Mouse (Mus musculus): ENCODE measurements around the gene Slc34a3. TPM values are rescaled to one million over a fixed set of nuclear protein-coding genes. Genes with fewer than 3 reads are reported as not detected.

The Slc34a3 gene
- polyA plus RNA-seq, 1 experiment from 2014 or later, result not detected

DNA sequence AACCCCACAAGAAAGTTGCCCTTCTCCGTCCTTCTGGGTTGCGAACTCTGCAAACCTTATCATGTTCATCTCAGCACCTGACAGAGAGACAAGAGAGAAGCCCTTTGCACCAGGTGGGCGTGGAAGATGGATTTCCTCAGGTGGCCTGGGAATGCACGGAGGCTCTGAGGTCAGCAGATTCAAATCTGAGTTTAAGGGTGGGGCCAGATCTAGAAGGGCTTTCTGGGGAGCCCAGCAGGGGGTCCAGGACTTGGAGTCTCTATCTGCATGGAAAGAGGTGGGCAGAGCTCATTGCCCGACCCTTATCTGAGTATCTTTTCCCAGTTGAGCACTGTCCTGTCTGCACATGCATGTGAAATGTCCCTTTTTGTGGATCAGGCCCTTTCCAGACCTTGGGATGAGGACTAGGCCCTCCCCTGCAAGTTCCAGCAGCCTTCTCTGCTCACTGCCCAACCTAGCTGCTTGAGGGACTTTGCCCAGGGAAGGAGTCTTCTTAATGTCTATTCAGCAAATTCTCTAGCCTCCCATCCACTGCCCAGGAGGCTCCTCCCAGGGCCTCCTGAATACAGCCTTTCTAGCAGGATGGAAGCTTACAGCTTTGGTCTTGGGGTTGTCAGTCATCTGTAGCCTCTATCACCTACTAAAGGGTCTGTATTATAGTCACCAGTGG is 522 bp upstream of the Slc34a3 start:
- no peak overlapping the region for H3K9ac ChIP-seq
- H3K27ac ChIP-seq, result no peak overlapping the region
- ATAC-seq (replicated peaks; ENCODE audit: insufficient number of reproducible peaks, insufficient read depth, low FRiP score, low read depth), result no peak
- H3K4me2 ChIP-seq, result no peak overlapping the region
- no peaks in the 10 kb centered on the region for H3K9me3 ChIP-seq (replicated peaks)
- peaks cover 55% of the 10 kb centered on the region for H3K27me3 ChIP-seq
- 47% methylated on average over 5 of the region's 5 CpGs for WGBS
- no peak overlapping the region for H3K4me3 ChIP-seq
- no peaks in the 10 kb centered on the region for H3K36me3 ChIP-seq
- H3K4me1 ChIP-seq (replicated peaks), result no peaks in the 10 kb centered on the region

DNA sequence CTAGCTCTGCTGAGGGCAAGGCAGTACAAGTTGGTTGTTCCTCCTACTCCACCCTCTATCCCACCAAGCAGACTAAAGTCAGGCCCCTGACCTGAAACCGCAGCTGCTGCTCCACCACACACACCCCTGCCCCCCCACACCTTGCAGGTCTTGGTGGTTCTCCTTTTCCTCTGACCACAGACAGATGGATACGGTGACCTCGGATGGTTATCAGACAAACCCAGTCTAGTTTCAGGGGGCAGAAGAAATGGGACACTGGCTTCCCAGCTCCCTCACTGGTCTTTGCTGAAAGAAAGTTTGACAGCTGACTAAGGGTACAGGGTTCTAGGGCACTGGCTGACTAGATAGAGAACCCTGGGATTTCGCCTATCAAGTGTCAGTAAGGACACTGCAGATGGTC is 743 bp downstream of the Slc34a3 start:
- Histone ChIP-seq H3K4me3 (no peak overlapping the region), H3K27me3 (peaks cover 52% of the 10 kb centered on the region), H3K36me3 (no peaks in the 10 kb centered on the region), H3K9ac (no peak overlapping the region), H3K4me1 (replicated peaks) (peaks cover 5% of the 10 kb centered on the region; the same call in 1 of the 2 replicates), H3K27ac (no peak overlapping the region), H3K4me2 (no peak overlapping the region), H3K9me3 (replicated peaks) (no peaks in the 10 kb centered on the region)
- ATAC-seq (replicated peaks; ENCODE audit: insufficient number of reproducible peaks, insufficient read depth, low FRiP score, low read depth), result no peak
- 66% methylated on average over 4 of the region's 4 CpGs for WGBS

DNA sequence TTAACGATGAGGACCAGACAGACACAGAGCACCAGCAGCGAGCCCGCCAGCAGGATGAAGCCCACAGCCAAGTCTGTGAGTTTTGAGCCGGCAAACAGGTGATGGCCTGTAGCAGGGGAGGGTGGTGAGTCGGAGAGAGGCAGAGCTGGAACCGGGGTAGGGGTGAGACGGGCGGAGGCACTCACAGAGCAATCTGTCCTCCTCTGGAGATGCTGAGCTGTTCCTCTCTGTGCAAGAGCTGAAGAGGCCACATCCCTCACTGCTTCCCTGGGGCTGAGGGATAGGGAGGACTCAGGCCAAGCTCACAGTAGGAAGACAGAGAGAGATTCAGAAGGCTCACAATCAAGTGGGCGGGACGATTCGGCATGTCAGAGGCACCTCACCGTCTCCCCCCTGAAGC is 3.1 kb downstream of the Slc34a3 start:
- Histone ChIP-seq H3K36me3 (no peaks in the 10 kb centered on the region), H3K4me1 (replicated peaks) (peaks cover 10% of the 10 kb centered on the region)
- 56% methylated on average over 12 of the region's 12 CpGs for WGBS

DNA sequence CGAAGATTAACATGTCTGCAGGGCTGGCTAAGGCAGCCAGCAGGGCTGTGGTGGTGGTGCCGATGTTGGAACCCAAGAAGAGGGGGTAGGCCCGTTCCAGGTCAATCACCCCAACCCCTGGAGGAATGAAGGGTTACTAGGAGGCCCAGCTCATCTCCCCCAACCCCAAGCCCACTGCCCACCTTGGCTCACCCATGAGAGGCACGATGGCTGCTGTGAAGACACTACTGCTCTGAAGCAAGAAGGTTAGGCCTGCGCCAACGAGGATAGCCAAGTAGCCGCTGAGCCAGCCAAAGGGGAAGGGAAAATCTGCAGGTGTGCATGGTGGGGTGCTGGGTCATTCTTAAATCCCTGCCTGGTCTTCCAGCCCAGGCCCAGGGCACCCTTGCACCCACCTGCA is 3.6 kb downstream of the Slc34a3 start:
- Histone ChIP-seq H3K9ac (no peak overlapping the region), H3K27me3 (peaks cover 38% of the 10 kb centered on the region), H3K4me2 (no peak overlapping the region), H3K4me3 (no peak overlapping the region), H3K36me3 (no peaks in the 10 kb centered on the region), H3K27ac (no peak overlapping the region), H3K4me1 (replicated peaks) (peaks cover 14% of the 10 kb centered on the region), H3K9me3 (replicated peaks) (no peaks in the 10 kb centered on the region)
- WGBS, result 83% methylated on average over 7 of the region's 7 CpGs
- ATAC-seq (replicated peaks; ENCODE audit: insufficient number of reproducible peaks, insufficient read depth, low FRiP score, low read depth), result no peak

More for the DNA sequence above, 3.1 kb downstream of the Slc34a3 start:
- Histone ChIP-seq H3K4me2 (no peak overlapping the region), H3K4me3 (no peak overlapping the region), H3K27me3 (peaks cover 43% of the 10 kb centered on the region), H3K9me3 (replicated peaks) (no peaks in the 10 kb centered on the region), H3K27ac (no peak overlapping the region), H3K9ac (no peak overlapping the region)
- ATAC-seq (replicated peaks; ENCODE audit: insufficient number of reproducible peaks, insufficient read depth, low FRiP score, low read depth), result no peak

DNA sequence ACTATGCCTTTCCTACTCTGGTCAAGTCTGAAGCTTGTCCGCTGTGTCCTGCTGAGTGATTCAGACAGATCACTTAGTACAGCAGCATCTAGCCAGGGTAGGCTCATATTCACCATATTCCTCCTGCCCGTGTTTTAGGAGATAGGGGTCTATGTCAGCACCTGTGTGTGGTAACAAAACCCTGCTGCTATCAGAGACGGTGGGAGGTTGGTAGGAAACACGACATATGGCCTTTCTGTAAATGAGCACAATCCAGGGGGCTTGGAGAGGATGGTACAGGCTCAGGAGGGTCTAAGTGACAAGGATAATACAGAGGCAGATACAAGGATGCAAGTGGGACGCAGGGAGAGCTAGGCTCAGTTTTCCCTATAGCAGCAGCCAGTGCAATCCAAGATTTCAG is 4.6 kb downstream of the Slc34a3 start:
- Histone ChIP-seq H3K27me3 (peaks cover 29% of the 10 kb centered on the region), H3K27ac (no peak overlapping the region), H3K4me3 (no peak overlapping the region), H3K4me1 (replicated peaks) (peaks cover 17% of the 10 kb centered on the region), H3K9me3 (replicated peaks) (no peaks in the 10 kb centered on the region), H3K9ac (no peak overlapping the region), H3K36me3 (no peaks in the 10 kb centered on the region), H3K4me2 (no peak overlapping the region)
- no peak for ATAC-seq (replicated peaks; ENCODE audit: insufficient number of reproducible peaks, insufficient read depth, low FRiP score, low read depth)
- WGBS, result 67% methylated on average over 5 of the region's 5 CpGs

DNA sequence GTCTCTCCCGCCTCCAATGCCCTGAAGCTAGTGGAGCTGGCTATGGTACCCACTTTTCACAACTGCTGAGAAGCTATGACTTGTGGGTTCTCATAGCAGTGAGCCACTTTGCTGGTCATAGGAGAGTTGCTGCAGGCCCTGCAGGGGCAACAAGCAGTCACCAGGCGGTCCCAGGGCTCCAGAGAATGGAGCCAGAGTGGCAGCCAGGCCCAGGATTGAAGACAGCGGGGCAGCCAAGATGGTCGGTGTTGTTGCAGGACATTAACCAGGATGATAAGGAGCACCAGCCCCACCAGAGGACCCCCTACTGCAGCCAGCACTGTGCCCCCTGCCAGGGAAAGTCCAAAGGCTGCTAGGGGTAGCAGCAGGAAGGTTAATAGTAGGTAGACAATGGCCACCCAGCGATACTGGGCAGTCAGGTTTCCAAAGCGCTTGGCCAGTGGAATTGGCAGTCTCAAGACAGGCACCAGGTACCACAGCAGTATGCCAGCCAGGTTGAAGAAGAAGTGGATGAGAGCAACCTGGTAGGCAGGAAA is 5.1 kb downstream of the Slc34a3 start:
- peaks cover 17% of the 10 kb centered on the region for H3K4me1 ChIP-seq (replicated peaks)
- no peak overlapping the region for H3K27ac ChIP-seq
- peaks cover 28% of the 10 kb centered on the region for H3K27me3 ChIP-seq
- no peaks in the 10 kb centered on the region for H3K9me3 ChIP-seq (replicated peaks)
- WGBS, result 66% methylated on average over 6 of the region's 6 CpGs
- H3K36me3 ChIP-seq, result no peaks in the 10 kb centered on the region
- no peak for ATAC-seq (replicated peaks; ENCODE audit: insufficient number of reproducible peaks, insufficient read depth, low FRiP score, low read depth)
- H3K4me2 ChIP-seq, result peak overlapping the region; percentile 59; the same call in 1 of the 2 replicates
- peak overlapping the region; percentile 36; the same call in 1 of the 2 replicates for H3K4me3 ChIP-seq
- H3K9ac ChIP-seq, result no peak overlapping the region

DNA sequence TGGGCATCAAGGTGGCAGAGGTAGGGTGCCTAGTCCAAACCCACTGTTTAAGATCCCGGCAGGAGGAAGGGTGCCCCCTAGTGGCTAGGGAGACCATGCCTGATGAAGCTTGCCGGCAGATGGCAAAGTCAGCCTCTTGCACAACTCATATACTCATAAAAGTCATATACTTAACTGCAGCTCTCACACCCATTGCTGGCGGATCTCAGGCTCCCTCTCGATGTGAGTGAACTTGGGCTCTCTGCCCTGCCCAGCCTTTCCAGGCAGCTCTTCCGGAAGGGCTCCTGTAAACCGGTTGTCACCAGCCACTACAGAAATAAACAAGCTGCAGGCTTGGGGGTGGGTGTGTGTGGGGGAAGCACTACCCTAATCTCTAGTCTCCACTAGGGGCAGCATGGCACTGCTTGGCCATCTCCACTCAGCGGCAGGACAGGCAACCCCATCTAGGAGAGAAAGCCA is 5.7 kb downstream of the Slc34a3 start:
- Histone ChIP-seq H3K9me3 (replicated peaks) (no peaks in the 10 kb centered on the region), H3K9ac (peak overlapping the region; percentile 21), H3K27ac (peak overlapping the region; percentile 73), H3K4me1 (replicated peaks) (peaks cover 21% of the 10 kb centered on the region), H3K27me3 (peaks cover 28% of the 10 kb centered on the region), H3K4me2 (peak overlapping the region; percentile 59), H3K4me3 (peak overlapping the region; percentile 36), H3K36me3 (no peaks in the 10 kb centered on the region)
- WGBS, result under 1% methylated on average over 7 of the region's 7 CpGs
- ATAC-seq (replicated peaks; ENCODE audit: insufficient number of reproducible peaks, insufficient read depth, low FRiP score, low read depth), result no peak

DNA sequence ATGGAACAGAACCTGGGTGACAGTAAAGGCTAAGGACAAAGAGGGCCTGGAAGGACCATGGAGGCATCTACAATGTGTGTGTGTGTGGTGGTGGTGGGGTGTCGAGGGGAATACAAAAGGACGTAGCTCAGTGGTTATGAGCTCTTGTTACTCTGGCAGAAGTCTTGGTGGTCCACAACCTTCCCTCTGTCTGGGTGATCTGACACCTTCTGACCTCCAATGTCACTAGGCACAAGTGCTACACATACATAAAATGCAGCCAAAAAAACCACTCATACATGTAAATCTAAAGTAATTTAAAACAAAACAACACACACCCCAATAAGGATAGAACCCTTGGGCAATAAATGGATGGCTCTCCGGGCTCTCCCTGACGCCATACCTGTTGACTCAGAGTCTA is 6.8 kb downstream of the Slc34a3 start:
- H3K36me3 ChIP-seq, result no peaks in the 10 kb centered on the region
- H3K4me1 ChIP-seq (replicated peaks), result peaks cover 25% of the 10 kb centered on the region
- no peak overlapping the region for H3K4me3 ChIP-seq
- peaks cover 23% of the 10 kb centered on the region for H3K27me3 ChIP-seq
- no peaks in the 10 kb centered on the region for H3K9me3 ChIP-seq (replicated peaks)
- H3K9ac ChIP-seq, result no peak overlapping the region
- WGBS, result 86% methylated on average over 4 of the region's 4 CpGs
- H3K4me2 ChIP-seq, result no peak overlapping the region
- no peak overlapping the region for H3K27ac ChIP-seq
- no peak for ATAC-seq (replicated peaks; ENCODE audit: insufficient number of reproducible peaks, insufficient read depth, low FRiP score, low read depth)

DNA sequence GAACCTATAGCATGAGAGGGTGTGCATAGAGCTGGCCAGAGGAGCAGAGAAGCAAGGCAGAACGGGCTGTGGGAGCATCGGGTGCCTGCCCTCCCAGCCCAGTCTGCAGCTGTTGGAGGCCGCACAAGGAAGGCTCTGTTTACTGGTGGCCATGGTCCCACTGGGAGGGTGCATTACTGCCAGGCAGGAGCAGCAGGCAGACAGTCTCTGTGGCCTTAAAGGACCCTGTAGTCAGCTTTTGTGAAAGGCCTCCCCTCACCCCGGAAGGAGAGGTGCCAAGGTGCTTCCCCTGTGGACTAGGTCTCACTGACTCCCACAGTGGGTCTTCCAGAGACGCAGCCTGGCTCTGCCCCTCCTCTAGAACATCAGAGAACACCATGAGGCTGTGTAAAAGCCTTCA is 7.3 kb downstream of the Slc34a3 start:
- WGBS, result 79% methylated on average over 5 of the region's 5 CpGs
- Histone ChIP-seq H3K9ac (no peak overlapping the region), H3K4me2 (no peak overlapping the region), H3K4me3 (no peak overlapping the region), H3K27ac (no peak overlapping the region), H3K36me3 (peaks cover 2% of the 10 kb centered on the region; the same call in 1 of the 2 replicates), H3K4me1 (replicated peaks) (peaks cover 25% of the 10 kb centered on the region), H3K9me3 (replicated peaks) (no peaks in the 10 kb centered on the region), H3K27me3 (peaks cover 22% of the 10 kb centered on the region)
- ATAC-seq (replicated peaks; ENCODE audit: insufficient number of reproducible peaks, insufficient read depth, low FRiP score, low read depth), result no peak

DNA sequence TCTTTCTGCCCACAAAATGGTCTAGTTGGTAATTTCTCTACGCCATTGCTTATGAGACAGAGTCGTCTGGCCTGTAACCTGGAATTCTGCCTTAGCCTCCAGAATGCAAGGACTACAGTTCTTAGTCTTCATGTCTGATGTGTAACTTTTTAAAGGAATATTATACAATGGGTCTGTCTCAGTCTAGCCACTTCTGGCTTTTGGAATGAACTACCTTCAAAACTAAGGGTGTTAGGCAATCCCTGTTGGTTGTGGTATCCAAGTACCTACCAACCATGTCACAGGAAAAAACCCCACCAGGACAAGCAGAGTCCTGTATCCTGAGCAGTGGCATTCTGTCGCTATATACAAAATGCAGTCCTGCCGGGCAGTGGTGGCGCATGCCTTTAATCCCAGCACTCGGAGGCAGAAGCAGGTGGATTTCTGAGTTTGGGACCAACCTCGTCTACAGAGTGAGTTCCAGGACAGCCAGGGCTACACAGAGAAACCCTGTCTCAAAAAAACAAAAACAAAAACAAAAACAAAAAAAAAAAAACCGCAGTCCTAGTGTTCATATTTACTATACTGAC is 8.3 kb downstream of the Slc34a3 start:
- H3K4me2 ChIP-seq, result peak overlapping the region; percentile 61
- WGBS, result 70% methylated on average over 8 of the region's 8 CpGs
- H3K4me3 ChIP-seq, result peak overlapping the region; percentile 55
- ATAC-seq (replicated peaks; ENCODE audit: insufficient number of reproducible peaks, insufficient read depth, low FRiP score, low read depth), result no peak
- H3K27me3 ChIP-seq, result peaks cover 16% of the 10 kb centered on the region
- H3K4me1 ChIP-seq (replicated peaks), result peaks cover 25% of the 10 kb centered on the region
- no peaks in the 10 kb centered on the region for H3K9me3 ChIP-seq (replicated peaks)
- peaks cover 11% of the 10 kb centered on the region; the same call in 1 of the 2 replicates for H3K36me3 ChIP-seq
- H3K27ac ChIP-seq, result peak overlapping the region; percentile 98
- H3K9ac ChIP-seq, result 0 out of 2 replicates have a peak overlapping the region, but pooled peaks have one; percentile 61

DNA sequence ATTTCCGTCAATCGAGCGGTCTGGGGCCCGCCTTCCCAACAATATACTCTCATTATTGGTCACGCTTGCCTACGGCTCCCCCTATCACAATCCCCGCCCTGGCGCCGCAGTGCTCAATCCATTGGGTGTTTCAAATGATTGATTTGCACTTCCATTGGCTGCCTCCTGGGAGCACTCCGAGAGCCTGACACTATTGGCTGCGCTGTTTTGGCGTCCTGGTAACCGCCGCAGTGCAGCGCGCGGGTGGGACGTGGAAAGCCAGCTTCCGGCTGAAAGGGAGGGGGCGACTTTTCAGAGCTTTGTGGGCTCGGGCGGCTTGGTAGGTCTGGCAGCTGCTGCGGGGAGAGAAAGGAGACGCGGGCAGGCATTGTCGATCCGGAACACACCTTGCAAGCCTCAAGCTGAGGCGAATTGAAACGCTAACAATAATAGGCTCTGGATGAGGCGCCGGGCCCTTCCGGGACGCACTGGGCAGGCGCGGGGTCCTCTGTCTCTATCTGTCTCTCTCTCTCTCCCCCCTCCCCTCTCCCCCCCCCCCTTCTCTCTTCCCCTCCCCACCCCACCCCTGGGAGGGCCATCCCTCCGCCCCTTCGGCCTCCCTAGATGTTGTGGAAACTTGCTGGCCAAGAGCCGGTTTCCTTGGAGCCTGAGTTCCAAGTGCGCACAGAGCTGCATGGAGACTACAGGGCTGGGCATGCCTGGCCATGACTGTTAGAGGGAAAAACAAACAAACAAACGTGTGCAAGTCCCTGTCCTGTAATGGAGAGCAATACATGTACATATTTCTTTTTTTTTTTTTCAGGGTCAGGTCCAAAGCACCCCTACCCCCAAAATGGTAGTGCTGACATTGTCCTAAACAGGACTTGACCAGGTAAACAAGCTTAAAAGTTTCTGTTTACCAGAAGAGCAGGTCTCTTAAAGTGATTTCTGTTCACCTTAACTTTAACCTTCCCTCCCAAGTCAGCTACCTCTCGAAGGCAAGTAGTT is 9.1 kb downstream of the Slc34a3 start:
- ATAC-seq (replicated peaks; ENCODE audit: insufficient number of reproducible peaks, insufficient read depth, low FRiP score, low read depth), result peak; percentile 94
- WGBS, result 2% methylated on average over 41 of the region's 41 CpGs
- Histone ChIP-seq H3K36me3 (peaks cover 11% of the 10 kb centered on the region; the same call in 1 of the 2 replicates), H3K4me3 (peak overlapping the region; percentile 55), H3K9ac (peak overlapping the region; percentile 61), H3K4me1 (replicated peaks) (peaks cover 25% of the 10 kb centered on the region), H3K4me2 (peak overlapping the region; percentile 61), H3K27me3 (peaks cover 8% of the 10 kb centered on the region; the same call in 1 of the 2 replicates), H3K9me3 (replicated peaks) (no peaks in the 10 kb centered on the region), H3K27ac (peak overlapping the region; percentile 98)
